Mouse (Mus musculus) splenic B cell, adult 2 months (primary cell): ENCODE measurements around the gene Ocel1.

Experiments
- DNase-seq: peaks from one replicate; pipeline ENCODE4 v3.0.0-alpha.2; 2011; ENCODE audit warnings: low read depth, low spot score
- H3K27me3 ChIP-seq: 2 replicates; pipeline ENCODE4 v1.6.1; 2012; ENCODE audit warnings: mild to moderate bottlenecking, low read length, moderate library complexity, mixed read lengths; ENCODE audit not compliant: control insufficient read depth, poor library complexity, insufficient read depth, severe bottlenecking
- H3K36me3 ChIP-seq: 2 replicates; pipeline ENCODE4 v1.6.1; 2012; ENCODE audit warnings: mild to moderate bottlenecking, low read length, moderate library complexity, mixed read lengths; ENCODE audit not compliant: control insufficient read depth, poor library complexity, insufficient read depth, severe bottlenecking

The Ocel1 gene

GRCm38 (mm10) chr8:71385212-71385835 is 14.2 kb downstream of the Ocel1 start:
- H3K27me3 ChIP-seq, result no peaks in the 10 kb centered on the region
- no peak for DNase-seq
- H3K36me3 ChIP-seq, result no peaks in the 10 kb centered on the region

- no peaks in the 10 kb centered on the region for H3K27me3 ChIP-seq
- H3K36me3 ChIP-seq, result no peaks in the 10 kb centered on the region
- no peak for DNase-seq
Observed at GRCm38 (mm10) chr8:71388267-71388666, 17.2 kb downstream of the Ocel1 start.

DNA sequence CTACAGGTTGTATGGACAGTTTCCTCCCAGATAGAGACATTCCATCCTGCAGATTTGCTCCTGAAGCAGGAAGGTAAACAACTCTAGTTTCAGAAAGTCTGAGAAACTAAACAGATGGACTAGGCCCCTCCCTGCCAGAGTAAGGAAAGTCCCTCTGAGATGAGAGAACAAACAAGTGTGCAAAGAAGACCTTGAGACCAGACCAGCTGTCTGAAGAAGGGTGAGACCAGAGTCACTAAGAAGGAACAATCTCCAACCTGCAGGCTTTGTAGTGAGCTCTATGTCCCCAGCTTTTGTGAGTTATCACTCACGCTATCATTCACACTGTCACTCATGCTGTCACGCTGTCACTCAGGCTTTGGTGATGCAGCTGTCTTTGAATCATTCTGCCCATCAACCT is 20.6 kb downstream of the Ocel1 start:
- H3K27me3 ChIP-seq, result no peaks in the 10 kb centered on the region
- no peak for DNase-seq
- H3K36me3 ChIP-seq, result no peaks in the 10 kb centered on the region

- Histone ChIP-seq H3K36me3 (no peaks in the 10 kb centered on the region), H3K27me3 (no peaks in the 10 kb centered on the region)
- DNase-seq, result no peak
Observed at GRCm38 (mm10) chr8:71392391-71392790, 21.3 kb downstream of the Ocel1 start.

DNA sequence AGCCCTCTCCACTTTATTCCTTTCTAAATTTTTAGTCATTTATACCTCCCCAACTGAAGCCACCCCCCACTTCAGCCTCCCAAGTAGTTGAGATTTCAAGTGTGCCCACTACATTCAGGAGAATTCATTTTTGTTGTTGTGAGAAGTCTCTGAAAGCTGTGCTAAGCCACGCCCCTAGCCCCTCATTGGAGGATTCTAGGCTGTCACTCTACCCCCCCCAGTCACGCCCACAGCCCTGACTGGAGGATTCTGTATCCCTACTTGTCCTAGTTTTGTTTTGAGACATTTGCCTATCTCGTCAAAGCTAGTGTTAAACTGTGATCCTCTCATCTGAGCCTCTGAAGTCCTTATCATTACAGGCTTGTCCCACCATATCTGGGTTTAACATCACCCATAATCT is 21.8 kb downstream of the Ocel1 start:
- Histone ChIP-seq H3K27me3 (no peaks in the 10 kb centered on the region), H3K36me3 (no peaks in the 10 kb centered on the region)
- no peak for DNase-seq

DNA sequence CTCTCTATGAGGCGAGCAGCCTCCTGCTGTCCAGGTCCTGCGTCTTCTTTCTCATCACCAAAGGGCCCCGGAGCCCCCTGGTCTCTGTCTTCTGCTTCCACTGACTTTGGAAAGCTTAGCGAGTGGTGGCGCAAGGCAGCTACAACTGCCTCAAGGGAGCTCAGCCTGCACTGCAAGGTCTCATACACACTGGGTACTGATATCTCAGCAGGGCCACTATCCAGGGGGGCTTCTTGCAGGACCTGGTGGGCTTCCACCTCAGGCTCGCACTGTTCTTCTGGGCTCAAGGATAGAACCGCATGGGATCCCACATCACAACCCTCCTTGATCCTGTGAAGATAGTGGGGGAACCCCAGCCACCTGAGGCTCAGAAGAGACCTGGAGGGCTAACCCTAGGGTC is 23.4 kb downstream of the Ocel1 start:
- Histone ChIP-seq H3K36me3 (no peaks in the 10 kb centered on the region; the same call in 1 of the 2 replicates), H3K27me3 (no peaks in the 10 kb centered on the region)
- DNase-seq, result no peak

DNA sequence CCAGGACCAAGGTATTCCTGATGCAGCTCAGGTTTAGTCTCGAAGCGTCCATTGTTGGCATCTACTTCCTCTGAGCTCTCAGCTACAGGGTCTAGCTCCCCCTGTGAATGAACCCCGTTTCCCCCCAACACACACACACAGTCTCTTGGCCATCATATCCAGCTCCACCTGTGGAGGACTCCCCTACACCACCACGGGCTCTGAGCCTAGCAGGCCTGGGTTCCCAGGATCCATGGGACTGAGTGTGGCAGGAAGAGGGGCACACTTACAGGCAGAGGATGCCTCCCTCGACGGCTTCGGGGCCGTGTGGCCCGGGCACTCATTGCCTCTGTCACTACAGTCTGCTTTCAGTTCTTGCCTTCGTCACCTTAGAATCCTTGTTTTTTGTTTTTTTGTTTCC is 24.0 kb downstream of the Ocel1 start:
- no peaks in the 10 kb centered on the region for H3K27me3 ChIP-seq
- DNase-seq, result no peak
- peaks cover 2% of the 10 kb centered on the region for H3K36me3 ChIP-seq

GRCm38 (mm10) chr8:71395629-71396028 is 24.5 kb downstream of the Ocel1 start, which contains the start of gene Ushbp1:
TSS of gene Ushbp1 (minus strand) at chr8:71395802.
- Histone ChIP-seq H3K36me3 (peaks cover 2% of the 10 kb centered on the region), H3K27me3 (no peaks in the 10 kb centered on the region)
- DNase-seq, result no peak

GRCm38 (mm10) chr8:71396639-71397305 is 25.7 kb downstream of the Ocel1 start, which contains the start of gene Babam1:
TSS of gene Babam1 (plus strand) at chr8:71396861.
- peaks cover 2% of the 10 kb centered on the region for H3K36me3 ChIP-seq
- no peaks in the 10 kb centered on the region for H3K27me3 ChIP-seq
- peak; percentile 93 for DNase-seq

DNA sequence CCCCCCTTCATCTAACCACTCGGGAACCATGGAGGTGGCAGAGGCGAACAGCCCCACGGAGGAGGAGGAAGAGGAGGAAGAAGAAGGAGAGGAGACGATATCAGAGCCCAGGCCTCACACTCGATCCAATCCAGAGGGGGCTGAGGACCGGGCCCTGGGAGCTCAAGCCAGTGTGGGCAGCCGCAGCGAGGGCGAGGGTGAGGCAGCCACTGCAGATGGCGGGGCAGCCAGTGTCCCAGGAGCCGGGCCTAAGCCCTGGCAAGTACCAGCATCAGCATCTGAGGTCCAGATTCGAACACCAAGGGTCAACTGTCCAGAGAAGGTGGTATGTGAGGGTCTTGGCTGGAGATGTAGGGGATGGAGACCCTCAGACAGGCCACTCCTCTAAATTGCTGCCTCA is 26.6 kb downstream of the Ocel1 start:
- Histone ChIP-seq H3K27me3 (no peaks in the 10 kb centered on the region), H3K36me3 (peaks cover 2% of the 10 kb centered on the region)
- DNase-seq, result no peak

- peaks cover 2% of the 10 kb centered on the region for H3K36me3 ChIP-seq
- no peak for DNase-seq
- no peaks in the 10 kb centered on the region for H3K27me3 ChIP-seq
Observed at GRCm38 (mm10) chr8:71400826-71401225, 29.7 kb downstream of the Ocel1 start.

DNA sequence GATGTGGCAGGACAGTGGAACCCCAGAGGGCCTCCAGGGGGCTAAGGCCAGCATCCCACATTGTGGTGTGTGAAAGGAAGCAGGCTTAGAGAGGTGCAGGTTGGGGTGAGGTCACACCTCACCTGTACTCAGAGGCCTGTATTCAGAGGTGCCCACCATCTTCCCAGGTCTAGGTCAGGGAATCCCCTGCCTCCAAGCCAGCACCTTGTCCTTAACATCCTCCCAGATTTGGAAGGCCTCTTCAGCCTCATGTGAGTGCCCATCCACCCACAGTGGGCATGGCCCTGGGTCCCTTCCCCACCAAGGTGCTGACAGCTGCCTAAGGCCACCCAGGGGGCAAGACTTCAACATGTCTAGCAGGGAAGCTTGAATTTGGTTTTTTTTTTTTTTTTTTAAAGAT is 30.4 kb downstream of the Ocel1 start:
- peaks cover 2% of the 10 kb centered on the region for H3K36me3 ChIP-seq
- DNase-seq, result no peak

GRCm38 (mm10) chr8:71402446-71402964 is 31.4 kb downstream of the Ocel1 start:
- Histone ChIP-seq H3K36me3 (peaks cover 2% of the 10 kb centered on the region), H3K27me3 (no peaks in the 10 kb centered on the region)
- no peak for DNase-seq

More for the DNA sequence above, 30.4 kb downstream of the Ocel1 start:
- H3K27me3 ChIP-seq, result no peaks in the 10 kb centered on the region

DNA sequence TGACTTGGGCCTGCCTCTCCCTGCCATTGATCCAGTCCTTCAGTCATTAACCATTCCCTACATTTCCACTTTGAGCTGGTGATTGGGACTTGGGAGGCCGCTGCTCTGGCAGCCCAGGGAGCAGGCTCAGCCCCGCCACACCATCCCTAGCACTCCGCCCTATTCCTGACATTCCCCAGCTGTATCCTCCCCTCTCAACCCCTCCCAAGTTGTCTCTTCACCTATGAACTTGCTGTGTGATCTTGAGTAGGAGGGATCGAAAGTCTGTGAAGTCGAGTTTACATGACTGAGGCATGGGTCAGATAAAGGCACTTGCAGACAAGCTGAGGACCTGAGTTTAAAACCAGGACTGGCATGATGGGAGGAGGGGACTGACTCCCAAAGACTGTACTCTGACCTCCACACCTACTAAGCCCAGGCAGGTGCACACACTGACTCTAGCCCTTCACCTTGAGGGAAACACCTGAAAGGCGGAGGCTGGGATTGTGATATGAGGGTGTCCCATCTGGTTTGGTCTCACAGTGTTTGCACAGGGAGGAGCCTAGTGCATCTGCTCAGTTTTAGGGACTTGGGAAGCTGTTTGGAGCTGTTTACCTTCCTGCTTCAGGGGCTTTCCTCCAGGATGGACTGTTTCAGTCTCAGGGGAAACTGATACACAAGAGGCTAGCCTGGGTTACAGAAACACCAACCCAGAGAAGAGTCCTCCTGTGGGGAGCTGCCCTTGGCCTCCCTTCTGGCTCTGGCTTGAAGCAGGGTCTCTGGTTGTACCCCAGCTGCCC is 32.2 kb downstream of the Ocel1 start:
- peaks cover 2% of the 10 kb centered on the region for H3K36me3 ChIP-seq
- no peaks in the 10 kb centered on the region for H3K27me3 ChIP-seq
- DNase-seq, result no peak

GRCm38 (mm10) chr8:71404011-71404410 is 32.9 kb downstream of the Ocel1 start:
- DNase-seq, result no peak
- Histone ChIP-seq H3K36me3 (peaks cover 2% of the 10 kb centered on the region; the same call in 1 of the 2 replicates), H3K27me3 (no peaks in the 10 kb centered on the region)
